Mouse (Mus musculus) testis, postnatal 10 days (tissue): Measurements from ENCODE around the gene Lzts3.
A peak's percentile ranks its signal among the peaks of the same experiment; 100 is the strongest.
"Not testable (repeated sequence)": the region's sequence is repeated elsewhere in the genome, so short reads cannot be mapped to it uniquely, and the experiment has no call there.

ENCODE experiments used
- DNase-seq: peaks from one replicate; pipeline ENCODE4 v3.0.0; 2021; ENCODE audit warnings: low spot score

The Lzts3 gene

GRCm38 (mm10) chr2:130642684-130643369 lies at the start of gene Lzts3:
Lzts3 (minus strand) TSS chr2:130642803.
- peak; percentile 98 for DNase-seq

- DNase-seq = no peak
These were observed 46.4 kb upstream of the Lzts3 start for GRCm38 (mm10) chr2:130689011-130689410.

GRCm38 (mm10) chr2:130685426-130685825 lies 42.8 kb upstream of the Lzts3 start:
- DNase-seq = no peak

GRCm38 (mm10) chr2:130681531-130681930 lies 38.9 kb upstream of the Lzts3 start:
- no peak for DNase-seq

- no peak for DNase-seq
These were observed 37.3 kb upstream of the Lzts3 start for GRCm38 (mm10) chr2:130679899-130680298.

- DNase-seq = no peak
These were observed 36.6 kb upstream of the Lzts3 start for GRCm38 (mm10) chr2:130679154-130679553.

- DNase-seq = peak; percentile 60
These were observed 34.6 kb upstream of the Lzts3 start for GRCm38 (mm10) chr2:130677211-130677610.

GRCm38 (mm10) chr2:130667559-130667958 lies 25.0 kb upstream of the Lzts3 start, which contains the start of gene Itpa:
Itpa (plus strand) TSS chr2:130667610.
- DNase-seq = peak; percentile 86

GRCm38 (mm10) chr2:130664102-130664701 lies 21.6 kb upstream of the Lzts3 start, which contains the start of gene Ddrgk1:
Ddrgk1 (minus strand) TSS chr2:130664659.
- peak; percentile 96 for DNase-seq

- no peak for DNase-seq
These were observed 20.7 kb upstream of the Lzts3 start for GRCm38 (mm10) chr2:130663342-130663741.

GRCm38 (mm10) chr2:130658530-130658929 lies 15.9 kb upstream of the Lzts3 start:
- DNase-seq = no peak

- DNase-seq = no peak
These were observed 14.9 kb upstream of the Lzts3 start for GRCm38 (mm10) chr2:130657541-130657940.

- DNase-seq = no peak
These were observed 13.9 kb upstream of the Lzts3 start for GRCm38 (mm10) chr2:130656536-130656935.

GRCm38 (mm10) chr2:130655660-130656339 lies 13.2 kb upstream of the Lzts3 start:
- DNase-seq = no peak

GRCm38 (mm10) chr2:130653760-130654159 lies 11.2 kb upstream of the Lzts3 start:
- no peak for DNase-seq

GRCm38 (mm10) chr2:130653303-130653702 lies 10.7 kb upstream of the Lzts3 start:
- no peak for DNase-seq

- DNase-seq = not testable (repeated sequence)
These were observed 6.4 kb upstream of the Lzts3 start for GRCm38 (mm10) chr2:130649028-130649427.

GRCm38 (mm10) chr2:130645198-130645597 lies 2.6 kb upstream of the Lzts3 start:
- DNase-seq = no peak

GRCm38 (mm10) chr2:130642197-130642660 lies 374 bp downstream of the Lzts3 start:
- DNase-seq = no peak

- no peak for DNase-seq
These were observed 1.1 kb downstream of the Lzts3 start for GRCm38 (mm10) chr2:130641351-130642025.

GRCm38 (mm10) chr2:130639276-130639675 lies 3.3 kb downstream of the Lzts3 start:
- no peak for DNase-seq

- DNase-seq = peak; percentile 57
These were observed 4.4 kb downstream of the Lzts3 start for GRCm38 (mm10) chr2:130638101-130638611.
